Mouse (Mus musculus) embryonic facial prominence, embryonic 14.5 days (tissue): ENCODE results near the gene Sirpa. TPM values are rescaled to one million over a fixed set of nuclear protein-coding genes. Genes with fewer than 3 reads are reported as not detected.

Experiments used
- ATAC-seq: fragments of 200-750 bp; cut with Nextera tagmentation; 2 replicates; pipeline ENCODE4 v1.8.0; 2017; ENCODE audit warnings: low read depth, moderate number of reproducible peaks, moderate TSS enrichment
- DNase-seq: peaks from one replicate; pipeline ENCODE4 v3.0.0-alpha.2; 2015; ENCODE audit warnings: low spot score
- H3K27ac ChIP-seq: fragments of 300-500 bp; sonication (generic); replicated peaks from 2 replicates; pipeline ENCODE4 v1.5.1; 2014; ENCODE audit warnings: low read depth, mild to moderate bottlenecking, low read length, moderate library complexity
- H3K27me3 ChIP-seq: fragments of 300-500 bp; sonication (generic); replicated peaks from 2 replicates; pipeline ENCODE4 v1.6.1; 2014; ENCODE audit warnings: low read length; ENCODE audit not compliant: control insufficient read depth, insufficient read depth
- H3K36me3 ChIP-seq: fragments of 300-500 bp; sonication (generic); 2 replicates; pipeline ENCODE4 v1.6.1; 2014; ENCODE audit warnings: low read length, mixed read lengths; ENCODE audit not compliant: control insufficient read depth, insufficient read depth
- H3K4me1 ChIP-seq: fragments of 300-500 bp; sonication (generic); 2 replicates; pipeline ENCODE4 v1.6.1; 2014; ENCODE audit warnings: antibody characterized with exemption, low read length; ENCODE audit not compliant: control insufficient read depth, insufficient read depth
- H3K4me2 ChIP-seq: fragments of 300-500 bp; sonication (generic); 2 replicates; pipeline ENCODE4 v1.6.1; 2014; ENCODE audit warnings: low read depth, mild to moderate bottlenecking, low read length, moderate library complexity, mixed read lengths
- H3K4me3 ChIP-seq: fragments of 300-500 bp; sonication (generic); 2 replicates; pipeline ENCODE4 v1.5.1; 2014; ENCODE audit warnings: low read depth, mild to moderate bottlenecking, low read length
- H3K9ac ChIP-seq: fragments of 300-500 bp; sonication (generic); 2 replicates; pipeline ENCODE4 v1.6.1; 2014; ENCODE audit warnings: low read depth, mild to moderate bottlenecking, low read length, moderate library complexity, mixed read lengths
- H3K9me3 ChIP-seq: fragments of 300-500 bp; sonication (generic); 2 replicates; pipeline ENCODE4 v1.6.1; 2016; ENCODE audit warnings: low read length; ENCODE audit not compliant: control insufficient read depth
- WGBS: fragments of 180-500 bp; shearing (Covaris S2); extraction: QIAGEN DNeasy Blood & Tissue Kit; methylation state at CpG from one replicate; pipeline ENCODE4 v1.1.7; 2014; 5-methylcytosine and 5-hydroxymethylcytosine counted together
- polyA plus RNA-seq: library from polyadenylated mRNA; unstranded; fragments of >200 nt; fragmentation: Nextera tagmentation; extraction: Ambion mirVana; gene quantifications from 2 replicates; pipeline ENCODE4 v1.2.1, GENCODE M21; 2014

Gene Sirpa
- polyA plus RNA-seq, 1 experiment from 2014 or later: 39.1 TPM

- no peaks in the 10 kb centered on the region for H3K36me3 ChIP-seq
- WGBS: 84% methylated on average over 4 of the region's 4 CpGs
- H3K4me3 ChIP-seq: no peak overlapping the region
- H3K27me3 ChIP-seq: no peaks in the 10 kb centered on the region
- DNase-seq: no peak
- no peaks in the 10 kb centered on the region for H3K9me3 ChIP-seq
- no peak overlapping the region for H3K4me2 ChIP-seq
- no peak overlapping the region for H3K27ac ChIP-seq
- no peak overlapping the region for H3K9ac ChIP-seq
- ATAC-seq: no peak
- H3K4me1 ChIP-seq: no peaks in the 10 kb centered on the region
These were observed 61.8 kb downstream of the Sirpa start for GRCm38 (mm10) chr2:129654233-129654950.

- no peak for DNase-seq
- H3K27me3 ChIP-seq: no peaks in the 10 kb centered on the region
- no peaks in the 10 kb centered on the region for H3K36me3 ChIP-seq
- no peak overlapping the region for H3K27ac ChIP-seq
- WGBS: 88% methylated on average over 4 of the region's 4 CpGs
- H3K4me1 ChIP-seq: no peaks in the 10 kb centered on the region
- no peak for ATAC-seq
- no peak overlapping the region for H3K4me2 ChIP-seq
- H3K4me3 ChIP-seq: no peak overlapping the region
- no peak overlapping the region for H3K9ac ChIP-seq
- H3K9me3 ChIP-seq: no peaks in the 10 kb centered on the region
These were observed 62.4 kb downstream of the Sirpa start for GRCm38 (mm10) chr2:129655033-129655432.

- no peaks in the 10 kb centered on the region for H3K36me3 ChIP-seq
- ATAC-seq (no peak), DNase-seq (no peak)
- H3K27ac ChIP-seq: no peak overlapping the region
- 85% methylated on average over 4 of the region's 4 CpGs for WGBS
- H3K9ac ChIP-seq: no peak overlapping the region
- no peaks in the 10 kb centered on the region for H3K27me3 ChIP-seq
- no peak overlapping the region for H3K4me3 ChIP-seq
- H3K9me3 ChIP-seq: no peaks in the 10 kb centered on the region
- no peak overlapping the region for H3K4me2 ChIP-seq
- H3K4me1 ChIP-seq: no peaks in the 10 kb centered on the region
These were observed 66.2 kb downstream of the Sirpa start for GRCm38 (mm10) chr2:129658796-129659195.

- no peaks in the 10 kb centered on the region for H3K9me3 ChIP-seq
- no peak overlapping the region for H3K4me2 ChIP-seq
- WGBS: 65% methylated on average over 6 of the region's 6 CpGs
- no peak overlapping the region for H3K9ac ChIP-seq
- no peak for ATAC-seq
- no peak for DNase-seq
- H3K4me1 ChIP-seq: no peaks in the 10 kb centered on the region
- no peaks in the 10 kb centered on the region for H3K27me3 ChIP-seq
- no peaks in the 10 kb centered on the region for H3K36me3 ChIP-seq
- no peak overlapping the region for H3K27ac ChIP-seq
- no peak overlapping the region for H3K4me3 ChIP-seq
These were observed 67.4 kb downstream of the Sirpa start for GRCm38 (mm10) chr2:129660020-129660419.

- H3K9me3 ChIP-seq: no peaks in the 10 kb centered on the region
- H3K9ac ChIP-seq: no peak overlapping the region
- no peaks in the 10 kb centered on the region for H3K27me3 ChIP-seq
- no peak overlapping the region for H3K4me3 ChIP-seq
- 78% methylated on average over 4 of the region's 4 CpGs for WGBS
- no peak for DNase-seq
- ATAC-seq: no peak
- no peak overlapping the region for H3K4me2 ChIP-seq
- no peaks in the 10 kb centered on the region for H3K36me3 ChIP-seq
- H3K4me1 ChIP-seq: no peaks in the 10 kb centered on the region
- no peak overlapping the region for H3K27ac ChIP-seq
These were observed 69.8 kb downstream of the Sirpa start for GRCm38 (mm10) chr2:129662484-129662883.

- Histone ChIP-seq H3K4me1 (no peaks in the 10 kb centered on the region), H3K9ac (no peak overlapping the region), H3K4me3 (no peak overlapping the region), H3K36me3 (no peaks in the 10 kb centered on the region), H3K27me3 (no peaks in the 10 kb centered on the region), H3K9me3 (no peaks in the 10 kb centered on the region), H3K27ac (no peak overlapping the region), H3K4me2 (no peak overlapping the region)
- ATAC-seq (no peak), DNase-seq (no peak)
- WGBS: 72% methylated on average over 4 of the region's 4 CpGs
These were observed 79.3 kb downstream of the Sirpa start for GRCm38 (mm10) chr2:129671911-129672310.

GRCm38 (mm10) chr2:129674935-129675634, 82.5 kb downstream of the Sirpa start:
- peak; percentile 78 for DNase-seq
- no peaks in the 10 kb centered on the region for H3K27me3 ChIP-seq
- H3K4me3 ChIP-seq: no peak overlapping the region
- H3K4me1 ChIP-seq: no peaks in the 10 kb centered on the region
- no peak overlapping the region for H3K27ac ChIP-seq
- ATAC-seq: peak; percentile 47; the same call in 1 of the 2 replicates
- no peaks in the 10 kb centered on the region for H3K36me3 ChIP-seq
- H3K4me2 ChIP-seq: no peak overlapping the region
- WGBS: 26% methylated on average over 13 of the region's 13 CpGs
- no peaks in the 10 kb centered on the region for H3K9me3 ChIP-seq
- H3K9ac ChIP-seq: no peak overlapping the region

GRCm38 (mm10) chr2:129677664-129678063, 85.0 kb downstream of the Sirpa start:
- Histone ChIP-seq H3K4me3 (no peak overlapping the region), H3K27ac (no peak overlapping the region), H3K36me3 (no peaks in the 10 kb centered on the region), H3K9ac (no peak overlapping the region), H3K9me3 (no peaks in the 10 kb centered on the region), H3K4me1 (no peaks in the 10 kb centered on the region), H3K4me2 (no peak overlapping the region), H3K27me3 (no peaks in the 10 kb centered on the region)
- no peak for ATAC-seq
- WGBS: 34% methylated on average over 2 of the region's 2 CpGs
- no peak for DNase-seq

- no peak overlapping the region for H3K9ac ChIP-seq
- 76% methylated on average over 5 of the region's 5 CpGs for WGBS
- ATAC-seq (no peak), DNase-seq (no peak)
- no peaks in the 10 kb centered on the region for H3K36me3 ChIP-seq
- H3K9me3 ChIP-seq: no peaks in the 10 kb centered on the region
- H3K4me3 ChIP-seq: no peak overlapping the region
- H3K4me1 ChIP-seq: no peaks in the 10 kb centered on the region
- H3K4me2 ChIP-seq: no peak overlapping the region
- no peaks in the 10 kb centered on the region for H3K27me3 ChIP-seq
- H3K27ac ChIP-seq: no peak overlapping the region
These were observed 86.4 kb downstream of the Sirpa start for GRCm38 (mm10) chr2:129679066-129679465.
